Mouse (Mus musculus) kidney, postnatal 0 days (tissue): ENCODE data around the gene Cyp2s1. TPM values are rescaled to one million over a fixed set of nuclear protein-coding genes. Genes with fewer than 3 reads are reported as not detected.

ENCODE experiments used
- ATAC-seq: fragments of 200-750 bp; cut with Nextera tagmentation; replicated peaks from 2 replicates; pipeline ENCODE4 v1.8.0; 2017; ENCODE audit warnings: low read depth, moderate number of reproducible peaks, moderate TSS enrichment, moderate library complexity; ENCODE audit not compliant: low FRiP score
- DNase-seq: peaks from one replicate; pipeline ENCODE4 v3.0.0-alpha.2; 2016; ENCODE audit warnings: low spot score
- H3K27ac ChIP-seq: fragments of 300-500 bp; sonication (generic); 2 replicates; pipeline ENCODE4 v1.5.1; 2014; ENCODE audit warnings: mild to moderate bottlenecking
- H3K27me3 ChIP-seq: fragments of 300-500 bp; sonication (generic); 2 replicates; pipeline ENCODE4 v1.6.1; 2014; ENCODE audit warnings: low read length, mixed read lengths; ENCODE audit not compliant: insufficient read depth
- H3K36me3 ChIP-seq: fragments of 300-500 bp; sonication (generic); 2 replicates; pipeline ENCODE4 v1.6.1; 2014; ENCODE audit warnings: low read length, mixed read lengths; ENCODE audit not compliant: insufficient read depth
- H3K4me1 ChIP-seq: fragments of 300-500 bp; sonication (generic); replicated peaks from 2 replicates; pipeline ENCODE4 v1.6.1; 2014; ENCODE audit warnings: antibody characterized with exemption, low read length, mixed read lengths; ENCODE audit not compliant: insufficient read depth
- H3K4me2 ChIP-seq: fragments of 300-500 bp; sonication (generic); 2 replicates; pipeline ENCODE4 v1.6.1; 2014; ENCODE audit warnings: mild to moderate bottlenecking, low read length, moderate library complexity, mixed read lengths
- H3K4me3 ChIP-seq: fragments of 300-500 bp; sonication (generic); replicated peaks from 2 replicates; pipeline ENCODE4 v1.5.1; 2014; ENCODE audit warnings: low read depth, low read length
- H3K9ac ChIP-seq: fragments of 300-500 bp; sonication (generic); 2 replicates; pipeline ENCODE4 v1.6.1; 2014; ENCODE audit warnings: low read depth, low read length
- H3K9me3 ChIP-seq: fragments of 300-500 bp; sonication (generic); replicated peaks from 2 replicates; pipeline ENCODE4 v1.6.1; 2016; ENCODE audit warnings: low read length, inconsistent platforms, mixed read lengths
- CTCF ChIP-seq: IDR thresholded peaks from 2 replicates; pipeline ENCODE4 v1.5.1; 2016; ENCODE audit warnings: antibody characterized with exemption, low read depth, mild to moderate bottlenecking, moderate library complexity
- WGBS: fragments of 180-500 bp; shearing (Covaris S2); extraction: QIAGEN DNeasy Blood & Tissue Kit; methylation state at CpG from one replicate; pipeline ENCODE4 v1.1.7; 2014; 5-methylcytosine and 5-hydroxymethylcytosine counted together
- polyA plus RNA-seq: library from polyadenylated mRNA; unstranded; fragments of >200 nt; fragmentation: Nextera tagmentation; extraction: Ambion mirVana; gene quantifications from 2 replicates; pipeline ENCODE4 v1.2.1, GENCODE M21; 2015

Cyp2s1 gene
- polyA plus RNA-seq, 1 experiment from 2014 or later = 26.7 TPM

DNA sequence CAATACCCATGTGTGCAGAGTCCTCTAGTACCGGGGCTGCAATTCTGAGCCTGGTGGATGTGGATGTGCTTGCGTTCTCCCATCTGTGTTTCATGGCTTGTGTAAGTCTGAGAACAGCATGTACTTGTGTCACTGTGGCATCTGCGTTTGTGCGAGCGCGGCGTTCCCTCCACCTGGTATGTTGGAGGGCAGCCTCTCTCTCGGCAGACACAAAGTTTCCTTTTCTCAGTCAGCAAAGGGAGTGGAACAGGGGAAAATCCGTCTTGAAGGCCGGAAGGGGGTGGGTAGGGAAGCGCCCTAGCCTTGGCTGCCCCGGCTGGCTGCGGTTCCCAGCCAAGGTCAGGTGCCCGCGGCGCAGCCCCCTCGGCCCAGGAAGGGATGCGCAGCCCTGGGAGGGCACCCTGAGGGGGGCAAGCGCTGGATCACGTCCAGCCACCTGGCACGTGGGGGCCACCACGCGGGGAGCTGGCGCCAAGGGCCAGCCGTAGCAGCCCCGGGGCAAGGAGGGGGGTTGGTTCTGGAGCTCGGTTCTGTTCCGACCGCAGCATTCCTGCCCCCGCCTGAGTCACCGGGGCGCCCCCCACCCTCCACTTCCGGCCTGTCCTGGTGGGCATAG lies 35.3 kb downstream of the Cyp2s1 start:
- H3K36me3 ChIP-seq = peaks cover 14% of the 10 kb centered on the region
- 8% methylated on average over 20 of the region's 33 CpGs for WGBS
- peak overlapping the region; percentile 27 for H3K4me3 ChIP-seq
- H3K9me3 ChIP-seq = no peaks in the 10 kb centered on the region
- DNase-seq = peak; percentile 65
- H3K27me3 ChIP-seq = no peaks in the 10 kb centered on the region
- peak overlapping the region; percentile 49 for H3K9ac ChIP-seq
- ATAC-seq = peak; percentile 79
- H3K4me1 ChIP-seq = peaks cover 19% of the 10 kb centered on the region
- H3K4me2 ChIP-seq = peak overlapping the region; percentile 70
- no peak for TF ChIP-seq CTCF
- H3K27ac ChIP-seq = peak overlapping the region; percentile 80

DNA sequence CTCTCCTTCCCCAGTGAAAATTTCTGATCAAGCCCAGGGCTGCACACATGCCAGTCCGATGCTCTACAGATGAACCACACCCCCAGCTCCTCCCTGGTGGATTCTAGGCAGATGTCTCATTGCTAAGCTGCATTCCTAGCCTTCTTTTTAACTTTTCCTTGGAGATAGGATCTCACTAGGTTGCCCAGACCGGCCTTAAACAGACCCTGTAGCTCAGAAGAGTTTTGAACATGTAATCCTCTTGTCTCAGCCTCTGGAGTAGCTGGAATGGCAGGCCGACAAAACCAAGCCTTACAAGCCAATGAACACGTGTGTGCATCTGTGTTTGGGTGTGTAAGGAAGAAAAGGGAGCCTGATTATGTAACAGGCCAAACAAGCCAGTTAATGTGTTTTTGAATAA lies 36.0 kb downstream of the Cyp2s1 start:
- no peak overlapping the region for H3K9ac ChIP-seq
- H3K36me3 ChIP-seq = peaks cover 14% of the 10 kb centered on the region
- H3K4me3 ChIP-seq = no peak overlapping the region
- peak overlapping the region; percentile 70; the same call in 1 of the 2 replicates for H3K4me2 ChIP-seq
- H3K27me3 ChIP-seq = no peaks in the 10 kb centered on the region
- DNase-seq (no peak), ATAC-seq (no peak)
- H3K27ac ChIP-seq = peak overlapping the region; percentile 80
- H3K4me1 ChIP-seq = peaks cover 19% of the 10 kb centered on the region
- TF ChIP-seq CTCF = no peak
- WGBS = 59% methylated on average over 4 of the region's 4 CpGs
- no peaks in the 10 kb centered on the region for H3K9me3 ChIP-seq

DNA sequence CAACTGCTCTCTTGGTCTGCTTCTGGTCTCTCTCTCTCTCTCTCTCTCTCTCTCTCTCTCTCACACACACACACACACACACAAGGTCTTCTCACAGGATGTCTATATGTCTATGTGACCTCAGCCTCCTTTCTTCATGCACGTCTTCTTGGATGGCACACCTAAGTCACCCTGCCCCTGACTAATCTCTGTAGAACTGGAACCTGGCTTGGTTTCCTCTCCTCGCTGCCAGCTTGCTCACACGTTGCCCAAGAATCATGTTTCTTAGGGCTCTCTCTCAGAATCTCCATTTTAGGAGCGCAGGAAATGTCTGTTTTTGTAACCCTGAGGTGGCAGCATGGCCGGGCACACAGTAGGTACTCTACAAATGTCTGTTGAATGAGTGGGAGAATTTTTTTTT lies 36.7 kb downstream of the Cyp2s1 start:
- TF ChIP-seq CTCF = no peak
- H3K27ac ChIP-seq = no peak overlapping the region

DNA sequence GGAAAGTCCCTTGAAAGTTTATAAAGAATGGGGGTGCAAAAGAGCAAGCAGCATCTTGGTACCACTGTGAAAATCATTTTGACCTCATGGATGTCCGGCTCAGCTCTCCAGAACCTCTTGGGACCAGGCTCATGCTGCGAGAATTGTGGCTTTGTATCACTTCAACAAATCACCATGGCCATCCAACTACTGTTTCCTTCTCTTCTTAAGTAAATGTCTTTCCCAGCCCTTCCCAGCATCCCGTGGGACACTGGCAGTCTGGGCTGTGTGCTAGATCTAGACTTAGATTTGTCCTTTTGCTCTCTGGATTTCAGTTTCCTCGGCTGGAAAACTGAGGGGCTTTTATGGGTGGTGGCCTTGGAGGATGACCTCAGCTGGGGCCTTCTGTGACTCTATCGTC lies 48.5 kb downstream of the Cyp2s1 start:
- H3K9ac ChIP-seq = no peak overlapping the region
- 82% methylated on average over 5 of the region's 5 CpGs for WGBS
- no peak for ATAC-seq
- no peak overlapping the region for H3K4me3 ChIP-seq
- no peaks in the 10 kb centered on the region for H3K4me1 ChIP-seq
- no peak overlapping the region for H3K27ac ChIP-seq
- DNase-seq = no peak
- no peak overlapping the region for H3K4me2 ChIP-seq
- H3K36me3 ChIP-seq = peaks cover 34% of the 10 kb centered on the region; the same call in 1 of the 2 replicates
- H3K9me3 ChIP-seq = no peaks in the 10 kb centered on the region
- H3K27me3 ChIP-seq = no peaks in the 10 kb centered on the region
- no peak for TF ChIP-seq CTCF

More for the DNA sequence above, 36.7 kb downstream of the Cyp2s1 start:
- 81% methylated on average over 5 of the region's 5 CpGs for WGBS
- Histone ChIP-seq H3K9me3 (no peaks in the 10 kb centered on the region), H3K4me3 (no peak overlapping the region), H3K36me3 (peaks cover 14% of the 10 kb centered on the region), H3K4me2 (no peak overlapping the region), H3K9ac (no peak overlapping the region), H3K27me3 (no peaks in the 10 kb centered on the region), H3K4me1 (peaks cover 19% of the 10 kb centered on the region)
- ATAC-seq (no peak), DNase-seq (no peak)

DNA sequence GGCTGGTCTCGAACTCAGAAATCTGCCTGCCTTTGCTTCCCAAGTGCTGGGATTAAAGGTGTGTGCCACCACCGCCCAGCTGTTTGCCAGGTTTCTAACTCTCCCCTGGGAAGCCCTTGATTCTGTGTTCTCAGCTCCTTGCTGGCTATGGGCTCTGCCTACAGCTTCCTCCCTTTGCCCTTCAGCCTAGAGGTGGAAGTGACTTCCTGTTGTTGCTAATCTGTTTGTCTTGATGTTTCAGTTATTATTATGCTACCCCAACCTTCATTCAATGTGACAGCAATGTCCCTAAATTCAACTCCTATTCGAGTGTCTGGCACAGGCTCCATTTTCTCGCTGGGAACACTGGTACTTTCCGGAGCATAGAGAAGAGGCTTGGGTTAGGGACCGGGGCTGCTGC lies 50.6 kb downstream of the Cyp2s1 start:
- H3K27ac ChIP-seq = no peak overlapping the region
- TF ChIP-seq CTCF = no peak
- 89% methylated on average over 6 of the region's 6 CpGs for WGBS
- no peak overlapping the region for H3K4me2 ChIP-seq
- peaks cover 23% of the 10 kb centered on the region; the same call in 1 of the 2 replicates for H3K36me3 ChIP-seq
- DNase-seq (no peak), ATAC-seq (no peak)
- H3K9me3 ChIP-seq = no peaks in the 10 kb centered on the region
- H3K27me3 ChIP-seq = no peaks in the 10 kb centered on the region
- no peak overlapping the region for H3K9ac ChIP-seq
- H3K4me1 ChIP-seq = no peaks in the 10 kb centered on the region
- no peak overlapping the region for H3K4me3 ChIP-seq

DNA sequence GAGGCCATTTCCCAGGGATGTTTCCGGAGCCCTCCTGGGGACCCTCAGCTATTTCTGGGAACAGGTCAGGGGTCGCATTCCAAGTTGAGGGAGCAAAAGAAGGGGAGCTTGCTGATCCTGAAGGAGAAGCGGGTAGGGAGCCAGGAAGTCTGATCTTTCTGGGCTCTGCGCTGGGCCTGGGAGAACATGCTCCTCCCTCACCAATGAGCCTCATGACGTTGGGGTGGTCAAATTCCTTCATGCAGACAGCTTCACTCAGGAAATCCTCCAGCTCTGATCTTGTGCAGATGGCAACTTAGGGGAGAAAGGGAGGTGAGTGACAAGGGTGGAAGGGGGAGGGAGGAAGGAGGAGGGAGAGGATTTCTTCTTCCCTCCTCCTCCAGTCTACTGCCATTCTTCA lies 52.5 kb downstream of the Cyp2s1 start:
- Histone ChIP-seq H3K27ac (peak overlapping the region; percentile 85), H3K9ac (no peak overlapping the region), H3K27me3 (no peaks in the 10 kb centered on the region), H3K4me2 (no peak overlapping the region; the same call in 1 of the 2 replicates), H3K9me3 (no peaks in the 10 kb centered on the region), H3K36me3 (peaks cover 25% of the 10 kb centered on the region; the same call in 1 of the 2 replicates), H3K4me1 (no peaks in the 10 kb centered on the region), H3K4me3 (no peak overlapping the region)
- no peak for TF ChIP-seq CTCF
- peak; percentile 23; the same call in 1 of the 2 replicates for ATAC-seq
- peak; percentile 84 for DNase-seq
- 48% methylated on average over 5 of the region's 5 CpGs for WGBS
